Mouse (Mus musculus): Measurements from ENCODE around the gene Cyp2e1. TPM values are rescaled to one million over a fixed set of nuclear protein-coding genes. Genes with fewer than 3 reads are reported as not detected.
A peak's percentile ranks its signal among the peaks of the same experiment; 100 is the strongest.

The Cyp2e1 gene
- polyA plus RNA-seq, 1 experiment: 1.3 TPM

DNA sequence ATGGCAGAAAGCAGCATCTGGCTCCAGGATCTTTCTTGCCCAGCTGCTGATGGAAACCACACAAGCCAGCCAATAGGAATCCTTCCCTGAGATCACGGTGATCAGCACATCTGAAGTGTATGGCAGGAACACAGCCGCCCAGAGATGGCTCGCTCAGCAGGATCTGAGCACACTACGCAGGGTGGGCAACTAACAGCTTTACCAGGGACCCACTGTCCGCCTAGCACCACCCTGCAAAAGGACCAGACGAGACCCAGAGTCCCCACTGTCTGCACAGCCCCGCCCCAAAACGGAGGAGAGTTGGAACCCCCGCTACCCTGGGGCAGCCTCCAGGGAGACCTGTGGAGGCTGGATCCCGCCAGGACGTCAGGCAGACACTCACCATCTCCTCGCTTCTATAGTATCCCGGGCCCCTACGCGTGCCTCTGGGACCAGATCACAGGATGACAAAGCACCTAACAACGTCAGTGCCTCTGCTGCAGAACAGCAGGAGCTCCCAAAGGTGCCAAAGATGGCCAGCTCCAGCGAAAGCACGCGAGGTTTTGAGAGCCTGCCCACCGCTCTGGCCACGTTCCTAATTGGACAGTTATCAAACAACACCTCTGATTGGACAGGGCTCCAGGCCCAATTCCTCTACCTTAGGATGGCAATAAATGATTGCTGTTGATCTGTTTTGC, 58.3 kb downstream of the Cyp2e1 start, which contains the start of gene Zfp941:
Gene Zfp941, minus strand, starts transcription at position 526 of the 677 bp plus-strand sequence.
- WGBS: 7% methylated on average over 21 of the region's 21 CpGs

DNA sequence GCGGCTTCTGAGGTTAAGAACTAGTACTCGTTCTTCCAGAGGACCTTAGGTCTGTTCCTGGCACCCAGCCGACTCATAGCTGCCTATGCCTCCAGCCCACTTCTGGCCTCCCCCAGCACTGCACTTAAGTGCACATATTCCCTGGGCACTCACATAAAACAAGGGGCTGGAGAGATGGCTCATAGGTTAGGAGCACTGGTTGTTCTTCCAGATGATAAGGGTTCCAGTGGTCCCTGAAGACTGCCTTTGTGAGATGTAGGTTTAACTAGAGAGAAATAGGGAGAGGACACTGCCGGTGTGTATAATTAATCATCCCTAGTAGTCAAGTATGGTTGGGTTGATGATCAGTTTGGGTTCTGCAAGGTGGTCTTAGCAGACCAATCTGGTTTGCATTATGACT, 59.2 kb downstream of the Cyp2e1 start:
- TF ChIP-seq CTCF (IDR thresholded peaks at IDR 0.05; ENCODE audit: extremely low read depth, insufficient read depth, insufficient read length, insufficient replicate concordance): no peak
- TF ChIP-seq POLR2A (IDR thresholded peaks at IDR 0.05; ENCODE audit: low read depth, low read length): no peak
- 94% methylated on average over 4 of the region's 4 CpGs for WGBS
- Histone ChIP-seq H3K27me3 (ENCODE audit: control insufficient read depth, insufficient read depth, low read length) (peaks cover 2% of the 10 kb centered on the region; the same call in 1 of the 2 replicates), H3K27ac (ENCODE audit: insufficient read depth, low read length) (no peak overlapping the region), H3K4me1 (ENCODE audit: control insufficient read depth, insufficient read depth, insufficient read length) (no peaks in the 10 kb centered on the region; the same call in 1 of the 2 replicates), H3K36me3 (ENCODE audit: control insufficient read depth, insufficient read depth, low read length) (no peaks in the 10 kb centered on the region), H3K4me3 (ENCODE audit: extremely low read depth, insufficient read depth, insufficient read length) (no peak overlapping the region)
- DNase-seq (ENCODE audit: low read depth in 1 of 2, low spot score in 2 of 2): no peak

More for the DNA sequence above, 58.3 kb downstream of the Cyp2e1 start, which contains the start of gene Zfp941:
- Histone ChIP-seq H3K27me3 (ENCODE audit: control insufficient read depth, insufficient read depth, low read length) (peaks cover 2% of the 10 kb centered on the region; the same call in 1 of the 2 replicates), H3K27ac (ENCODE audit: insufficient read depth, low read length) (no peak within 1 kb of the TSS), H3K36me3 (ENCODE audit: control insufficient read depth, insufficient read depth, low read length) (no peaks in the 10 kb centered on the region), H3K4me1 (ENCODE audit: control insufficient read depth, insufficient read depth, insufficient read length) (no peaks in the 10 kb centered on the region; the same call in 1 of the 2 replicates), H3K4me3 (ENCODE audit: extremely low read depth, insufficient read depth, insufficient read length) (peak within 1 kb of the TSS; percentile 38; the same call in 1 of the 2 replicates)
- no peak for TF ChIP-seq POLR2A (IDR thresholded peaks at IDR 0.05; ENCODE audit: low read depth, low read length)
- no peak for TF ChIP-seq CTCF (IDR thresholded peaks at IDR 0.05; ENCODE audit: extremely low read depth, insufficient read depth, insufficient read length, insufficient replicate concordance)
- DNase-seq (ENCODE audit: low read depth in 1 of 2, low spot score in 2 of 2): no peak

Other genes starting within 250 kb of the Cyp2e1 start
- gene Olfr538, start 195.9 kb upstream of the Cyp2e1 start, polyA plus RNA-seq (2012; rRNA removed): not detected in 2 replicates
- gene Olfr46, start 162.5 kb upstream of the Cyp2e1 start, polyA plus RNA-seq (2012; rRNA removed): not detected in 2 replicates
- not detected in 2 replicates for gene Olfr61, start 134.8 kb upstream of the Cyp2e1 start, polyA plus RNA-seq (2012; rRNA removed)
- gene Olfr53, start 117.3 kb upstream of the Cyp2e1 start, polyA plus RNA-seq (2012; rRNA removed): not detected in 2 replicates
- gene Olfr539, start 103.8 kb upstream of the Cyp2e1 start, polyA plus RNA-seq (2012; rRNA removed): not detected in 2 replicates
- gene Olfr45, start 81.8 kb upstream of the Cyp2e1 start, polyA plus RNA-seq (2012; rRNA removed): not detected in 2 replicates
- not detected in 2 replicates for gene Olfr541, start 66.5 kb upstream of the Cyp2e1 start, polyA plus RNA-seq (2012; rRNA removed)
- gene Syce1, start 24.1 kb downstream of the Cyp2e1 start, polyA plus RNA-seq (2012; rRNA removed): 0.07 and 0.11 TPM in 2 replicates
- gene Zfp941, start 58.4 kb downstream of the Cyp2e1 start, polyA plus RNA-seq (2012; rRNA removed): not detected in 2 replicates
- gene Urah, start 71.3 kb downstream of the Cyp2e1 start, polyA plus RNA-seq (2012; rRNA removed): 1.1 and 1.5 TPM in 2 replicates
- gene Scgb1c1, start 81.8 kb downstream of the Cyp2e1 start, polyA plus RNA-seq (2012; rRNA removed): 0.25 TPM in 1 of 2 replicates, not detected in the other
- gene Odf3, start 84.1 kb downstream of the Cyp2e1 start, polyA plus RNA-seq (2012; rRNA removed): not detected in 2 replicates
- not detected in 2 replicates for gene Gm45785, start 92.6 kb downstream of the Cyp2e1 start, polyA plus RNA-seq (2012; rRNA removed)
- 104 and 117 TPM in 2 replicates for gene Ric8a, start 93.2 kb downstream of the Cyp2e1 start, polyA plus RNA-seq (2012; rRNA removed)
- 16.9 and 19.0 TPM in 2 replicates for gene Bet1l, start 93.8 kb downstream of the Cyp2e1 start, polyA plus RNA-seq (2012; rRNA removed)
- gene Psmd13, start 118.2 kb downstream of the Cyp2e1 start, polyA plus RNA-seq (2012; rRNA removed): 39.6 and 43.0 TPM in 2 replicates
- gene Sirt3, start 118.6 kb downstream of the Cyp2e1 start, polyA plus RNA-seq (2012; rRNA removed): 13.3 and 15.0 TPM in 2 replicates
- not detected in 2 replicates for gene Cox8b, start 136.7 kb downstream of the Cyp2e1 start, polyA plus RNA-seq (2012; rRNA removed)
- gene Nlrp6, start 157.2 kb downstream of the Cyp2e1 start, polyA plus RNA-seq (2012; rRNA removed): 0.12 and 0.32 TPM in 2 replicates
- 21.2 and 26.0 TPM in 2 replicates for gene Pgghg, start 177.7 kb downstream of the Cyp2e1 start, polyA plus RNA-seq (2012; rRNA removed)
- gene Ifitm5, start 186.6 kb downstream of the Cyp2e1 start, polyA plus RNA-seq (2012; rRNA removed): 1.2 and 1.3 TPM in 2 replicates
- not detected in 2 replicates for gene Gm45717, start 192.2 kb downstream of the Cyp2e1 start, polyA plus RNA-seq (2012; rRNA removed)
- 279 and 436 TPM in 2 replicates for gene Ifitm2, start 192.2 kb downstream of the Cyp2e1 start, polyA plus RNA-seq (2012; rRNA removed)
- gene Ifitm1, start 203.5 kb downstream of the Cyp2e1 start, polyA plus RNA-seq (2012; rRNA removed): 159 and 265 TPM in 2 replicates
- 177 and 277 TPM in 2 replicates for gene Ifitm3, start 247.0 kb downstream of the Cyp2e1 start, polyA plus RNA-seq (2012; rRNA removed)